Mouse (Mus musculus): ENCODE measurements around the gene Spata32. TPM values are rescaled to one million over a fixed set of nuclear protein-coding genes. Genes with fewer than 3 reads are reported as not detected.

The Spata32 gene
- polyA plus RNA-seq, 1 experiment from 2014 or later: not detected

- Histone ChIP-seq H3K36me3 (ENCODE audit: control insufficient read depth, insufficient read depth, low read length) (no peaks in the 10 kb centered on the region), H3K9me3 (ENCODE audit: control insufficient read depth, low read length) (no peaks in the 10 kb centered on the region), H3K27me3 (ENCODE audit: control insufficient read depth, insufficient read depth, low read length) (no peaks in the 10 kb centered on the region), H3K4me1 (replicated peaks; ENCODE audit: control insufficient read depth, insufficient read depth, low read length) (no peaks in the 10 kb centered on the region), H3K27ac (ENCODE audit: low read depth, low read length) (no peak overlapping the region), H3K9ac (ENCODE audit: low read depth, low read length) (no peak overlapping the region), H3K4me3 (ENCODE audit: low read depth, low read length) (no peak overlapping the region), H3K4me2 (replicated peaks; ENCODE audit: low read depth, low read length) (no peak overlapping the region)
- 76% methylated on average over 6 of the region's 6 CpGs for WGBS
- ATAC-seq (ENCODE audit: low FRiP score) (no peak), DNase-seq (ENCODE audit: low spot score) (no peak)
Measured at GRCm38 (mm10) chr11:103249509-103249908, 31.3 kb upstream of the Spata32 start.

- no peak for ATAC-seq (ENCODE audit: low FRiP score)
- H3K4me3 ChIP-seq (ENCODE audit: low read depth, low read length): no peak overlapping the region
- no peak overlapping the region for H3K27ac ChIP-seq (ENCODE audit: low read depth, low read length)
- H3K27me3 ChIP-seq (ENCODE audit: control insufficient read depth, insufficient read depth, low read length): no peaks in the 10 kb centered on the region
- WGBS: 69% methylated on average over 5 of the region's 5 CpGs
- H3K9me3 ChIP-seq (ENCODE audit: control insufficient read depth, low read length): no peaks in the 10 kb centered on the region
- H3K4me1 ChIP-seq (replicated peaks; ENCODE audit: control insufficient read depth, insufficient read depth, low read length): no peaks in the 10 kb centered on the region
- H3K36me3 ChIP-seq (ENCODE audit: control insufficient read depth, insufficient read depth, low read length): no peaks in the 10 kb centered on the region
- H3K4me2 ChIP-seq (replicated peaks; ENCODE audit: low read depth, low read length): no peak overlapping the region
- DNase-seq (ENCODE audit: low spot score): no peak
- no peak overlapping the region for H3K9ac ChIP-seq (ENCODE audit: low read depth, low read length)
Measured at GRCm38 (mm10) chr11:103248837-103249236, 30.6 kb upstream of the Spata32 start.

- no peak for ATAC-seq (ENCODE audit: low FRiP score)
- 86% methylated on average over 11 of the region's 11 CpGs for WGBS
- Histone ChIP-seq H3K4me1 (replicated peaks; ENCODE audit: control insufficient read depth, insufficient read depth, low read length) (no peaks in the 10 kb centered on the region), H3K27ac (ENCODE audit: low read depth, low read length) (no peak overlapping the region), H3K4me3 (ENCODE audit: low read depth, low read length) (no peak overlapping the region), H3K4me2 (replicated peaks; ENCODE audit: low read depth, low read length) (no peak overlapping the region), H3K9ac (ENCODE audit: low read depth, low read length) (no peak overlapping the region), H3K9me3 (ENCODE audit: control insufficient read depth, low read length) (no peaks in the 10 kb centered on the region), H3K27me3 (ENCODE audit: control insufficient read depth, insufficient read depth, low read length) (no peaks in the 10 kb centered on the region), H3K36me3 (ENCODE audit: control insufficient read depth, insufficient read depth, low read length) (no peaks in the 10 kb centered on the region)
- DNase-seq (ENCODE audit: low spot score): no peak
Measured at GRCm38 (mm10) chr11:103247504-103248177, 29.4 kb upstream of the Spata32 start.

GRCm38 (mm10) chr11:103246731-103247290 lies 28.6 kb upstream of the Spata32 start:
- 77% methylated on average over 4 of the region's 4 CpGs for WGBS
- no peaks in the 10 kb centered on the region for H3K4me1 ChIP-seq (replicated peaks; ENCODE audit: control insufficient read depth, insufficient read depth, low read length)
- H3K4me3 ChIP-seq (ENCODE audit: low read depth, low read length): no peak overlapping the region
- ATAC-seq (ENCODE audit: low FRiP score) (no peak), DNase-seq (ENCODE audit: low spot score) (no peak)
- no peaks in the 10 kb centered on the region for H3K36me3 ChIP-seq (ENCODE audit: control insufficient read depth, insufficient read depth, low read length)
- H3K27ac ChIP-seq (ENCODE audit: low read depth, low read length): no peak overlapping the region
- H3K27me3 ChIP-seq (ENCODE audit: control insufficient read depth, insufficient read depth, low read length): no peaks in the 10 kb centered on the region
- H3K9ac ChIP-seq (ENCODE audit: low read depth, low read length): no peak overlapping the region
- no peak overlapping the region for H3K4me2 ChIP-seq (replicated peaks; ENCODE audit: low read depth, low read length)
- no peaks in the 10 kb centered on the region for H3K9me3 ChIP-seq (ENCODE audit: control insufficient read depth, low read length)

- H3K27ac ChIP-seq (ENCODE audit: low read depth, low read length): no peak overlapping the region
Measured at GRCm38 (mm10) chr11:103246081-103246730, 28.0 kb upstream of the Spata32 start.

GRCm38 (mm10) chr11:103244856-103245255 lies 26.6 kb upstream of the Spata32 start:
- ATAC-seq (ENCODE audit: low FRiP score) (no peak), DNase-seq (ENCODE audit: low spot score) (no peak)
- 94% methylated on average over 4 of the region's 4 CpGs for WGBS
- no peak overlapping the region for H3K4me2 ChIP-seq (replicated peaks; ENCODE audit: low read depth, low read length)
- no peak overlapping the region for H3K4me3 ChIP-seq (ENCODE audit: low read depth, low read length)
- no peaks in the 10 kb centered on the region for H3K9me3 ChIP-seq (ENCODE audit: control insufficient read depth, low read length)
- no peaks in the 10 kb centered on the region; the same call in 1 of the 2 replicates for H3K36me3 ChIP-seq (ENCODE audit: control insufficient read depth, insufficient read depth, low read length)
- no peaks in the 10 kb centered on the region for H3K27me3 ChIP-seq (ENCODE audit: control insufficient read depth, insufficient read depth, low read length)
- H3K4me1 ChIP-seq (replicated peaks; ENCODE audit: control insufficient read depth, insufficient read depth, low read length): no peaks in the 10 kb centered on the region
- H3K27ac ChIP-seq (ENCODE audit: low read depth, low read length): no peak overlapping the region
- H3K9ac ChIP-seq (ENCODE audit: low read depth, low read length): no peak overlapping the region

More at GRCm38 (mm10) chr11:103246081-103246730, 28.0 kb upstream of the Spata32 start:
- Histone ChIP-seq H3K27me3 (ENCODE audit: control insufficient read depth, insufficient read depth, low read length) (no peaks in the 10 kb centered on the region), H3K4me1 (replicated peaks; ENCODE audit: control insufficient read depth, insufficient read depth, low read length) (no peaks in the 10 kb centered on the region), H3K9ac (ENCODE audit: low read depth, low read length) (no peak overlapping the region), H3K4me2 (replicated peaks; ENCODE audit: low read depth, low read length) (no peak overlapping the region), H3K9me3 (ENCODE audit: control insufficient read depth, low read length) (no peaks in the 10 kb centered on the region), H3K4me3 (ENCODE audit: low read depth, low read length) (no peak overlapping the region), H3K36me3 (ENCODE audit: control insufficient read depth, insufficient read depth, low read length) (no peaks in the 10 kb centered on the region; the same call in 1 of the 2 replicates)
- no peak for DNase-seq (ENCODE audit: low spot score)
- WGBS: 78% methylated on average over 10 of the region's 10 CpGs
- ATAC-seq (ENCODE audit: low FRiP score): no peak

- H3K4me2 ChIP-seq (replicated peaks; ENCODE audit: low read depth, low read length): no peak overlapping the region
- no peak for DNase-seq (ENCODE audit: low spot score)
- WGBS: 47% methylated on average over 7 of the region's 7 CpGs
- no peaks in the 10 kb centered on the region for H3K27me3 ChIP-seq (ENCODE audit: control insufficient read depth, insufficient read depth, low read length)
- no peaks in the 10 kb centered on the region for H3K4me1 ChIP-seq (replicated peaks; ENCODE audit: control insufficient read depth, insufficient read depth, low read length)
- no peak overlapping the region for H3K4me3 ChIP-seq (ENCODE audit: low read depth, low read length)
- no peaks in the 10 kb centered on the region for H3K9me3 ChIP-seq (ENCODE audit: control insufficient read depth, low read length)
- H3K36me3 ChIP-seq (ENCODE audit: control insufficient read depth, insufficient read depth, low read length): peaks cover 4% of the 10 kb centered on the region
- ATAC-seq (ENCODE audit: low FRiP score): no peak
- H3K27ac ChIP-seq (ENCODE audit: low read depth, low read length): no peak overlapping the region
- no peak overlapping the region for H3K9ac ChIP-seq (ENCODE audit: low read depth, low read length)
Measured at GRCm38 (mm10) chr11:103240740-103241139, 22.5 kb upstream of the Spata32 start.

- no peak overlapping the region for H3K4me2 ChIP-seq (replicated peaks; ENCODE audit: low read depth, low read length)
- no peak for ATAC-seq (ENCODE audit: low FRiP score)
- peaks cover 4% of the 10 kb centered on the region for H3K36me3 ChIP-seq (ENCODE audit: control insufficient read depth, insufficient read depth, low read length)
- no peak overlapping the region for H3K9ac ChIP-seq (ENCODE audit: low read depth, low read length)
- H3K27ac ChIP-seq (ENCODE audit: low read depth, low read length): no peak overlapping the region
- no peaks in the 10 kb centered on the region for H3K9me3 ChIP-seq (ENCODE audit: control insufficient read depth, low read length)
- H3K4me3 ChIP-seq (ENCODE audit: low read depth, low read length): no peak overlapping the region
- no peak for DNase-seq (ENCODE audit: low spot score)
- 68% methylated on average over 9 of the region's 9 CpGs for WGBS
- no peaks in the 10 kb centered on the region for H3K27me3 ChIP-seq (ENCODE audit: control insufficient read depth, insufficient read depth, low read length)
- no peaks in the 10 kb centered on the region for H3K4me1 ChIP-seq (replicated peaks; ENCODE audit: control insufficient read depth, insufficient read depth, low read length)
Measured at GRCm38 (mm10) chr11:103237757-103238156, 19.5 kb upstream of the Spata32 start.

- H3K9me3 ChIP-seq (ENCODE audit: control insufficient read depth, low read length): no peaks in the 10 kb centered on the region
- H3K27me3 ChIP-seq (ENCODE audit: control insufficient read depth, insufficient read depth, low read length): no peaks in the 10 kb centered on the region
- H3K4me3 ChIP-seq (ENCODE audit: low read depth, low read length): no peak overlapping the region
- ATAC-seq (ENCODE audit: low FRiP score) (no peak), DNase-seq (ENCODE audit: low spot score) (no peak)
- H3K4me2 ChIP-seq (replicated peaks; ENCODE audit: low read depth, low read length): no peak overlapping the region
- H3K4me1 ChIP-seq (replicated peaks; ENCODE audit: control insufficient read depth, insufficient read depth, low read length): no peaks in the 10 kb centered on the region
- H3K36me3 ChIP-seq (ENCODE audit: control insufficient read depth, insufficient read depth, low read length): peaks cover 4% of the 10 kb centered on the region
- H3K27ac ChIP-seq (ENCODE audit: low read depth, low read length): no peak overlapping the region
- no peak overlapping the region for H3K9ac ChIP-seq (ENCODE audit: low read depth, low read length)
- 90% methylated on average over 10 of the region's 10 CpGs for WGBS
Measured at GRCm38 (mm10) chr11:103236903-103237302, 18.7 kb upstream of the Spata32 start.

Measured in hindbrain, embryonic 11.5 days (tissue).